Comparison of ENCODE assay signal across 30 mouse cellular contexts in genomic region chr1:160275248-160275647, GRCm38 (mm10).
DNase-seq lines count a peak whose midpoint lies in the region; ATAC-seq and TF ChIP-seq lines count a peak whose summit lies in the region.
"Had no signal": no experiment of that assay in that cellular context is flagged by ENCODE, and none has a peak within 500 bp of the region (broad histone marks: within the 10 kb centered on the region; RNA-seq: fewer than 3 reads in every experiment).

No protein-coding gene starts in this region.

- no peak for TF ChIP-seq CTCF in kidney, adult 2 months (conservative IDR thresholded peaks at IDR 0.05; ENCODE audit: insufficient read depth, insufficient read length, low read depth, low read length)
- TF ChIP-seq CTCF in lung, adult 2 months (IDR thresholded peaks at IDR 0.05; ENCODE audit: insufficient read depth, low read length) = no peak
- TF ChIP-seq CTCF in left cerebral cortex, adult 2 months (IDR thresholded peaks at IDR 0.05) = no peak

- 23% methylated on average over 2 of the region's 2 CpGs for WGBS in kidney, adult 2 months
- WGBS in kidney, embryonic 14.5 days = 69% methylated on average over 2 of the region's 2 CpGs
- WGBS in lung, adult 2 months = 46% methylated on average over 2 of the region's 2 CpGs

- H3K4me3 ChIP-seq in kidney, adult 2 months (ENCODE audit: insufficient read depth, low read depth, low read length) = no peak overlapping the region
- H3K4me3 ChIP-seq in kidney, embryonic 14.5 days (ENCODE audit: low read length) = no peak overlapping the region
- H3K4me3 ChIP-seq in lung, adult 2 months (replicated peaks; ENCODE audit: extremely low read depth, low read depth, low read length) = no peak overlapping the region
- no peak overlapping the region for H3K4me3 ChIP-seq in left cerebral cortex, adult 2 months
- H3K4me3 ChIP-seq: embryonic facial prominence, embryonic 10.5 days; embryonic facial prominence, embryonic 15.5 days; forebrain, embryonic 12.5 days; hindbrain, embryonic 12.5 days; intestine, embryonic 15.5 days; limb, embryonic 13.5 days; midbrain, embryonic 13.5 days; neural tube, embryonic 13.5 days had no signal

- H3K4me2 ChIP-seq in kidney, embryonic 14.5 days (replicated peaks; ENCODE audit: low read depth, low read length) = no peak overlapping the region
- H3K4me2 ChIP-seq: embryonic facial prominence, embryonic 15.5 days; forebrain, embryonic 12.5 days; heart, embryonic 11.5 days; hindbrain, embryonic 12.5 days; intestine, embryonic 15.5 days; limb, embryonic 13.5 days; liver, embryonic 11.5 days; midbrain, embryonic 13.5 days; neural tube, embryonic 13.5 days had no signal

- H3K27me3 ChIP-seq in kidney, adult 2 months (replicated peaks; ENCODE audit: control insufficient read depth, insufficient read depth, low read length) = no peaks in the 10 kb centered on the region
- no peaks in the 10 kb centered on the region for H3K27me3 ChIP-seq in kidney, embryonic 14.5 days (ENCODE audit: control insufficient read depth, insufficient read depth, low read length)
- H3K27me3 ChIP-seq: embryonic facial prominence, embryonic 15.5 days; forebrain, embryonic 12.5 days; hindbrain, embryonic 12.5 days; intestine, embryonic 15.5 days; limb, embryonic 13.5 days; midbrain, embryonic 13.5 days; neural tube, embryonic 13.5 days; Patski had no signal

- TF ChIP-seq POLR2A in kidney, adult 2 months (IDR thresholded peaks at IDR 0.05; ENCODE audit: low read depth, low read length) = no peak
- TF ChIP-seq POLR2A in lung, adult 2 months (IDR thresholded peaks at IDR 0.05; ENCODE audit: borderline replicate concordance, extremely low read depth, low read depth, low read length) = no peak

- H3K36me3 ChIP-seq in kidney, adult 2 months (ENCODE audit: control insufficient read depth, insufficient read depth, low read length) = no peaks in the 10 kb centered on the region
- H3K36me3 ChIP-seq in kidney, embryonic 14.5 days (ENCODE audit: control insufficient read depth, insufficient read depth, low read length) = no peaks in the 10 kb centered on the region
- H3K36me3 ChIP-seq: embryonic facial prominence, embryonic 10.5 days; embryonic facial prominence, embryonic 15.5 days; forebrain, embryonic 12.5 days; hindbrain, embryonic 12.5 days; intestine, embryonic 15.5 days; limb, embryonic 13.5 days; midbrain, embryonic 13.5 days; neural tube, embryonic 13.5 days had no signal

- no peak overlapping the region for H3K27ac ChIP-seq in kidney, adult 2 months (ENCODE audit: insufficient read depth, low read depth, low read length)
- H3K27ac ChIP-seq in kidney, embryonic 14.5 days (ENCODE audit: low read depth, low read length) = no peak overlapping the region
- H3K27ac ChIP-seq in left cerebral cortex, adult 2 months = no peak overlapping the region
- H3K27ac ChIP-seq: embryonic facial prominence, embryonic 10.5 days; embryonic facial prominence, embryonic 15.5 days; forebrain, embryonic 12.5 days; hindbrain, embryonic 12.5 days; hindbrain, postnatal 0 days; intestine, embryonic 15.5 days; limb, embryonic 13.5 days; midbrain, embryonic 13.5 days; neural tube, embryonic 13.5 days had no signal

- peaks cover 12% of the 10 kb centered on the region for H3K4me1 ChIP-seq in kidney, adult 2 months (ENCODE audit: control insufficient read depth, insufficient read depth, low read length)
- no peaks in the 10 kb centered on the region for H3K4me1 ChIP-seq in kidney, embryonic 14.5 days (ENCODE audit: control insufficient read depth, insufficient read depth, low read length)
- H3K4me1 ChIP-seq in lung, adult 2 months (ENCODE audit: control insufficient read depth, insufficient read depth, low read length) = peaks cover 5% of the 10 kb centered on the region
- H3K4me1 ChIP-seq: embryonic facial prominence, embryonic 10.5 days; embryonic facial prominence, embryonic 15.5 days; forebrain, embryonic 12.5 days; hindbrain, embryonic 12.5 days; limb, embryonic 13.5 days; midbrain, embryonic 13.5 days had no signal

- DNase-seq in kidney, adult 2 months = peak; percentile 49
- DNase-seq in lung, postnatal 36 days = peak; percentile 15
- no peak for DNase-seq in lung, adult 2 months
- peak; percentile 44 for DNase-seq in Muller cell, postnatal 12 days (ENCODE audit: inconsistent ontology term)
- peak; percentile 9 to 69 for DNase-seq in kidney, postnatal 25 days
- DNase-seq in left cerebral cortex, adult 2 months (ENCODE audit: extremely low spot score in 1 of 2, low spot score in 2 of 2) = no peak
- no peak for DNase-seq in right cerebral cortex, postnatal 14 days
- DNase-seq: adrenal gland, postnatal 25 days; B cell, adult 2 months; cerebellum, adult 18-20 months; cerebellum, postnatal 25 days; forebrain, postnatal 0 days; gastrocnemius, postnatal 10 days; heart, postnatal 36 days; lung, postnatal 10 days; thymus, postnatal 4 days had no signal

- no peaks in the 10 kb centered on the region for H3K9me3 ChIP-seq in kidney, embryonic 14.5 days (ENCODE audit: control insufficient read depth, low read length)
- H3K9me3 ChIP-seq: embryonic facial prominence, embryonic 10.5 days; embryonic facial prominence, embryonic 15.5 days; forebrain, embryonic 12.5 days; G1E; hindbrain, embryonic 12.5 days; intestine, embryonic 15.5 days; limb, embryonic 13.5 days; midbrain, embryonic 13.5 days; neural tube, embryonic 13.5 days had no signal

- H3K9ac ChIP-seq in kidney, embryonic 14.5 days (ENCODE audit: low read depth, low read length) = no peak overlapping the region
- H3K9ac ChIP-seq: embryonic facial prominence, embryonic 15.5 days; forebrain, embryonic 12.5 days; forebrain, postnatal 0 days; hindbrain, embryonic 12.5 days; intestine, embryonic 15.5 days; limb, embryonic 13.5 days; midbrain, embryonic 13.5 days; neural tube, embryonic 13.5 days had no signal

- intact Hi-C loops in left cerebral cortex, adult 2 months (cut with DNase I) = no loop called here

- no peak for ATAC-seq in kidney, embryonic 14.5 days (ENCODE audit: low FRiP score, low TSS enrichment)
- ATAC-seq: forebrain, postnatal 0 days; hindbrain, postnatal 0 days; intestine, embryonic 15.5 days; midbrain, embryonic 13.5 days; Patski had no signal

Comparison
In these comparisons a context has a peak if more than half of its experiments do, and no peak if none do; other contexts are left out.
1. DNase-seq: peak in kidney, adult 2 months (single experiment), lung, postnatal 36 days (single experiment), Muller cell, postnatal 12 days (single experiment) and kidney, postnatal 25 days (2 of 2); none in lung, adult 2 months (single experiment), left cerebral cortex, adult 2 months (0 of 2) and right cerebral cortex, postnatal 14 days (single experiment).